Mouse (Mus musculus) heart, postnatal 10 days (tissue): ENCODE measurements around the gene Vmn1r111. TPM values are rescaled to one million over a fixed set of nuclear protein-coding genes. Genes with fewer than 3 reads are reported as not detected.
"Not testable (repeated sequence)": the region's sequence is repeated elsewhere in the genome, so short reads cannot be mapped to it uniquely, and the experiment has no call there.

Experiments
- DNase-seq, 2 experiments: peaks; one replicate each; pipeline ENCODE4 v3.0.0; 2021
- intact Hi-C: fragments of 180-260 bp; cut with DNase I; formaldehyde crosslinking; loops from one replicate; pipeline ENCODE4 v1.15.1; 2025
- total RNA-seq, 2 experiments: library from RNA; stranded (reverse); gene quantifications; 2 replicates each; pipeline ENCODE4 v1.2.3; 2021

The Vmn1r111 gene
- not detected for total RNA-seq

- DNase-seq, intact Hi-C loops: not testable (repeated sequence)
Observed at GRCm38 (mm10) chr7:20703116-20703515, at the start of gene Vmn1r111. Gene Vmn1r111 (minus strand): TSS chr7:20703216.

DNA sequence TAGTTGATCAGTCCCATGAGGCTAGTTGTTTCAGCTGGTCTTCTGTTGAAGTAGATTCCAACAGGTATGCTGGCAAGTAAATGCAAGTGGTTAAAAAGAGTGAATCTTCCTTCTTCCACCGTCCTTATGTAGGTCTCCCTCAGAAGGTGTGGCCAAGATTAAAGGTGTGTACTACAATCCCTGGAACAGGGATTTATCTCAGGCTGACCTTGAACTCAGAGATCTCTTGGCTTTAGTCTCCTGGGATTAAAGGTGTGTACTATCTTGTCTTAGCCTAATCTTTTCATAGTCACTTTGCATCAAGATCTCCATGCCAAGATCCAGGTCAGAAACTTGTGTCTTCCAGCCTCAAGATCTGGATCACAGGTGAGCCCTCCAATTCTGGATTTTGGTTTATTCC lies 27.5 kb upstream of the Vmn1r111 start, which contains the start of gene Gm10668:
Gene Gm10668 (minus strand): TSS at position 101 of the 400 bp plus-strand sequence.
- DNase-seq, intact Hi-C loops: not testable (repeated sequence)

- intact Hi-C loops, DNase-seq: not testable (repeated sequence)
Observed at GRCm38 (mm10) chr7:20668618-20669017, 34.4 kb downstream of the Vmn1r111 start, which contains the start of gene Vmn1r107. Gene Vmn1r107 (plus strand): TSS chr7:20668918.

Other genes with a start within 250 kb of the Vmn1r111 start
- gene Gm10670, start 228.3 kb downstream of the Vmn1r111 start, total RNA-seq: not detected
- gene Vmn1r103, start 192.7 kb downstream of the Vmn1r111 start, total RNA-seq: not detected
- not detected for gene Vmn1r104, start 169.4 kb downstream of the Vmn1r111 start, total RNA-seq
- not detected for gene Gm5726, start 157.5 kb downstream of the Vmn1r111 start, total RNA-seq
- gene Gm4141, start 127.0 kb downstream of the Vmn1r111 start, total RNA-seq: not detected
- gene Gm4513, start 104.2 kb downstream of the Vmn1r111 start, total RNA-seq: not detected
- gene Vmn1r107, start 34.3 kb downstream of the Vmn1r111 start, total RNA-seq: not detected
- gene Gm10668, start 27.4 kb upstream of the Vmn1r111 start, total RNA-seq: not detected
- gene Vmn1r112, start 68.0 kb upstream of the Vmn1r111 start, total RNA-seq: not detected
- gene Vmn1r113, start 84.1 kb upstream of the Vmn1r111 start, total RNA-seq: not detected
- not detected for gene Vmn1r114, start 109.0 kb upstream of the Vmn1r111 start, total RNA-seq
- not detected for gene Vmn1r115, start 141.8 kb upstream of the Vmn1r111 start, total RNA-seq
- gene Vmn1r116, start 169.0 kb upstream of the Vmn1r111 start, total RNA-seq: not detected
- gene Vmn1r117, start 180.9 kb upstream of the Vmn1r111 start, total RNA-seq: not detected
- gene Vmn1r118, start 209.1 kb upstream of the Vmn1r111 start, total RNA-seq: not detected